Mouse (Mus musculus): Measurements from ENCODE around the gene Spred2. TPM values are rescaled to one million over a fixed set of nuclear protein-coding genes. Genes with fewer than 3 reads are reported as not detected.

The Spred2 gene
- total RNA-seq (2023) = 10 to 100 TPM; 11.2 to 13.7 TPM

GRCm38 (mm10) chr11:19923888-19924756 lies at the start of gene Spred2:
Gene Spred2 (plus strand): TSS chr11:19924375.

Other genes starting within 250 kb of the Spred2 start
- 100 to 1,000 TPM; 345 to 360 TPM for gene Actr2, start 188.5 kb downstream of the Spred2 start, total RNA-seq (2023)

Data from monocyte, adult 59 days (primary cell).